Mouse (Mus musculus) cerebellum, postnatal 25 days (tissue): Measurements from ENCODE around the gene Acvrl1.

Experiments used
- DNase-seq, 2 experiments: peaks; one replicate each; pipeline ENCODE4 v3.0.0; 2021; ENCODE audit warnings: mixed read lengths in 2 of 2

Gene Acvrl1

GRCm38 (mm10) chr15:101192651-101193050 is 64.3 kb downstream of the Acvrl1 start:
- no peak for DNase-seq

GRCm38 (mm10) chr15:101193971-101194370 is 65.6 kb downstream of the Acvrl1 start:
- DNase-seq: no peak
